Mouse (Mus musculus): ENCODE results near the gene Olfr142. TPM values are rescaled to one million over a fixed set of nuclear protein-coding genes. Genes with fewer than 3 reads are reported as not detected.

The Olfr142 gene
- not detected in 2 replicates for polyA plus RNA-seq (2015; fragmentation: Nextera tagmentation; extraction: Ambion mirVana)

GRCm38 (mm10) chr2:90257492-90257891 lies at the start of gene Olfr142:
Gene Olfr142, minus strand, starts transcription at chr2:90257592.

GRCm38 (mm10) chr2:90292741-90293140 lies 35.3 kb upstream of the Olfr142 start, which contains the start of gene Olfr1272:
Gene Olfr1272, minus strand, starts transcription at chr2:90292841.

GRCm38 (mm10) chr2:90270932-90271331 lies 13.5 kb upstream of the Olfr142 start, which contains the start of gene Olfr1271:
Gene Olfr1271, minus strand, starts transcription at chr2:90271032.

GRCm38 (mm10) chr2:90224393-90224792 lies 33.0 kb downstream of the Olfr142 start, which contains the start of gene Olfr1506:
Gene Olfr1506, minus strand, starts transcription at chr2:90224493.

Other genes starting within 250 kb of the Olfr142 start
- gene Olfr1263, start 245.5 kb downstream of the Olfr142 start, polyA plus RNA-seq (2015; fragmentation: Nextera tagmentation; extraction: Ambion mirVana): not detected in 2 replicates
- gene Olfr1264, start 232.0 kb downstream of the Olfr142 start, polyA plus RNA-seq (2015; fragmentation: Nextera tagmentation; extraction: Ambion mirVana): not detected in 2 replicates
- not detected in 2 replicates for gene Olfr1265, start 222.3 kb downstream of the Olfr142 start, polyA plus RNA-seq (2015; fragmentation: Nextera tagmentation; extraction: Ambion mirVana)
- gene Olfr140, start 194.0 kb downstream of the Olfr142 start, polyA plus RNA-seq (2015; fragmentation: Nextera tagmentation; extraction: Ambion mirVana): not detected in 2 replicates
- not detected in 2 replicates for gene Olfr1269, start 136.2 kb downstream of the Olfr142 start, polyA plus RNA-seq (2015; fragmentation: Nextera tagmentation; extraction: Ambion mirVana)
- not detected in 2 replicates for gene Olfr32, start 115.3 kb downstream of the Olfr142 start, polyA plus RNA-seq (2015; fragmentation: Nextera tagmentation; extraction: Ambion mirVana)
- not detected in 2 replicates for gene Olfr1270, start 104.5 kb downstream of the Olfr142 start, polyA plus RNA-seq (2015; fragmentation: Nextera tagmentation; extraction: Ambion mirVana)
- gene Olfr1506, start 33.1 kb downstream of the Olfr142 start, polyA plus RNA-seq (2015; fragmentation: Nextera tagmentation; extraction: Ambion mirVana): not detected in 2 replicates
- not detected in 2 replicates for gene Olfr1271, start 13.4 kb upstream of the Olfr142 start, polyA plus RNA-seq (2015; fragmentation: Nextera tagmentation; extraction: Ambion mirVana)
- not detected in 2 replicates for gene Olfr1272, start 35.2 kb upstream of the Olfr142 start, polyA plus RNA-seq (2015; fragmentation: Nextera tagmentation; extraction: Ambion mirVana)
- gene Gm13769, start 64.6 kb upstream of the Olfr142 start, polyA plus RNA-seq (2015; fragmentation: Nextera tagmentation; extraction: Ambion mirVana): 0.05 TPM in 1 of 2 replicates, not detected in the other
- not detected in 2 replicates for gene Olfr1274-ps, start 141.1 kb upstream of the Olfr142 start, polyA plus RNA-seq (2015; fragmentation: Nextera tagmentation; extraction: Ambion mirVana)